Mouse (Mus musculus) activated CD4-positive, CD25-positive, alpha-beta regulatory T cell, adult 4 months (primary cell): ENCODE measurements at regions not wholly inside any gene's neighbourhood (a gene's known extent, or its start where the extent isn't known, plus 50 kb on each side); places are given as distances from the start of the nearest gene placed in this dataset.

Experiments
- ATAC-seq: one replicate; pipeline ENCODE4 v1.8.0; 2017

- no peak for ATAC-seq
Measured at GRCm38 (mm10) chr12:42369029-42369577, 882.9 kb upstream of the Lrrn3 start.

- ATAC-seq, result no peak
Measured at GRCm38 (mm10) chr12:42338996-42339680, 852.9 kb upstream of the Lrrn3 start.

GRCm38 (mm10) chr12:42306429-42306828 is 820.2 kb upstream of the Lrrn3 start:
- ATAC-seq, result no peak

GRCm38 (mm10) chr12:42277241-42278032 is 791.2 kb upstream of the Lrrn3 start:
- no peak for ATAC-seq

GRCm38 (mm10) chr12:42250410-42250809 is 764.2 kb upstream of the Lrrn3 start:
- ATAC-seq, result no peak

GRCm38 (mm10) chr12:42229235-42229634 is 743.0 kb upstream of the Lrrn3 start:
- no peak for ATAC-seq

GRCm38 (mm10) chr12:42181646-42182045 is 695.4 kb upstream of the Lrrn3 start:
- ATAC-seq, result no peak

GRCm38 (mm10) chr12:42179947-42180669 is 693.9 kb upstream of the Lrrn3 start:
- ATAC-seq, result no peak

GRCm38 (mm10) chr12:42147971-42148370 is 661.7 kb upstream of the Lrrn3 start:
- no peak for ATAC-seq

- no peak for ATAC-seq
Measured at GRCm38 (mm10) chr12:42138694-42139442, 652.6 kb upstream of the Lrrn3 start.

GRCm38 (mm10) chr12:42138177-42138576 is 651.9 kb upstream of the Lrrn3 start:
- no peak for ATAC-seq

- ATAC-seq, result no peak
Measured at GRCm38 (mm10) chr12:42137764-42138163, 651.5 kb upstream of the Lrrn3 start.

GRCm38 (mm10) chr12:42100189-42100588 is 614.0 kb upstream of the Lrrn3 start:
- no peak for ATAC-seq

- no peak for ATAC-seq
Measured at GRCm38 (mm10) chr12:42070401-42070800, 584.2 kb upstream of the Lrrn3 start.

- ATAC-seq, result no peak
Measured at GRCm38 (mm10) chr12:42063745-42064144, 577.5 kb upstream of the Lrrn3 start.

GRCm38 (mm10) chr12:42049056-42049455 is 562.8 kb upstream of the Lrrn3 start:
- no peak for ATAC-seq

GRCm38 (mm10) chr12:42027874-42028273 is 541.6 kb upstream of the Lrrn3 start:
- no peak for ATAC-seq

- peak; percentile 73 for ATAC-seq
Measured at GRCm38 (mm10) chr12:42017506-42017905, 531.3 kb upstream of the Lrrn3 start.

- ATAC-seq, result no peak
Measured at GRCm38 (mm10) chr12:42008827-42009383, 522.7 kb upstream of the Lrrn3 start.

- ATAC-seq, result peak; percentile 84
Measured at GRCm38 (mm10) chr12:42006912-42007311, 520.7 kb upstream of the Lrrn3 start.
